Mouse (Mus musculus) lung, postnatal 25 days (tissue): ENCODE results near the gene Rps29.

Experiments
- DNase-seq: peaks from one replicate; pipeline ENCODE4 v3.0.0; 2022; ENCODE audit warnings: low spot score

Rps29 gene

GRCm38 (mm10) chr12:69158765-69159577, at the start of gene Rps29:
TSS of gene Rps29 (minus strand) at chr12:69159186.
- peak; percentile 97 for DNase-seq

GRCm38 (mm10) chr12:69208520-69208919, 49.5 kb upstream of the Rps29 start:
- DNase-seq, result no peak

- DNase-seq, result no peak
Measured at GRCm38 (mm10) chr12:69207926-69208325, 48.9 kb upstream of the Rps29 start.

GRCm38 (mm10) chr12:69207396-69207795, 48.4 kb upstream of the Rps29 start:
- no peak for DNase-seq

GRCm38 (mm10) chr12:69204052-69204833, 45.3 kb upstream of the Rps29 start, which contains the start of gene Gm49384:
TSS of gene Gm49384 (minus strand) at chr12:69204267.
- no peak for DNase-seq

GRCm38 (mm10) chr12:69198985-69199384, 40.0 kb upstream of the Rps29 start:
- DNase-seq, result no peak

- DNase-seq, result peak; percentile 62
Measured at GRCm38 (mm10) chr12:69198164-69198535, 39.2 kb upstream of the Rps29 start, which contains the start of gene Dnaaf2. TSS of gene Dnaaf2 (minus strand) at chr12:69198429.

GRCm38 (mm10) chr12:69197378-69198163, 38.6 kb upstream of the Rps29 start:
- DNase-seq, result peak; percentile 32

- DNase-seq, result peak; percentile 57
Measured at GRCm38 (mm10) chr12:69196444-69197377, 37.7 kb upstream of the Rps29 start, which contains the start of gene Gm49383. TSS of gene Gm49383 (minus strand) at chr12:69197104.

GRCm38 (mm10) chr12:69192637-69193036, 33.7 kb upstream of the Rps29 start:
- no peak for DNase-seq

- no peak for DNase-seq
Measured at GRCm38 (mm10) chr12:69191396-69191795, 32.4 kb upstream of the Rps29 start.

GRCm38 (mm10) chr12:69190522-69190921, 31.5 kb upstream of the Rps29 start:
- no peak for DNase-seq

GRCm38 (mm10) chr12:69190074-69190473, 31.1 kb upstream of the Rps29 start:
- no peak for DNase-seq

- no peak for DNase-seq
Measured at GRCm38 (mm10) chr12:69186811-69187471, 28.0 kb upstream of the Rps29 start.

- DNase-seq, result no peak
Measured at GRCm38 (mm10) chr12:69185371-69185770, 26.4 kb upstream of the Rps29 start.

GRCm38 (mm10) chr12:69184342-69185295, 25.6 kb upstream of the Rps29 start:
- DNase-seq, result peak; percentile 38

GRCm38 (mm10) chr12:69183583-69184308, 24.8 kb upstream of the Rps29 start, which contains the start of the genes Rpl36al and Mgat2:
TSS of gene Rpl36al (minus strand) at chr12:69184083.
TSS of gene Mgat2 (plus strand) at chr12:69184157.
- DNase-seq, result peak; percentile 99

- DNase-seq, result no peak
Measured at GRCm38 (mm10) chr12:69181800-69182199, 22.8 kb upstream of the Rps29 start.
